Mouse (Mus musculus): ENCODE data around the gene Chuk. TPM values are rescaled to one million over a fixed set of nuclear protein-coding genes. Genes with fewer than 3 reads are reported as not detected.
A peak's percentile ranks its signal among the peaks of the same experiment; 100 is the strongest.

Chuk gene
- polyA plus RNA-seq, 1 experiment = 19.4 TPM

GRCm38 (mm10) chr19:44107661-44108521 is 611 bp upstream of the Chuk start:
- DNase-seq (ENCODE audit: low read depth) = no peak

- no peak for DNase-seq (ENCODE audit: low read depth)
Measured at GRCm38 (mm10) chr19:44104393-44104792, 2.9 kb downstream of the Chuk start.

- no peak for DNase-seq (ENCODE audit: low read depth)
Measured at GRCm38 (mm10) chr19:44103001-44103400, 4.3 kb downstream of the Chuk start.

- no peak for DNase-seq (ENCODE audit: low read depth)
Measured at GRCm38 (mm10) chr19:44100840-44101239, 6.4 kb downstream of the Chuk start.

- no peak for DNase-seq (ENCODE audit: low read depth)
Measured at GRCm38 (mm10) chr19:44086278-44086677, 21.0 kb downstream of the Chuk start.

- no peak for DNase-seq (ENCODE audit: low read depth)
Measured at GRCm38 (mm10) chr19:44080920-44081319, 26.4 kb downstream of the Chuk start.

- no peak for DNase-seq (ENCODE audit: low read depth)
Measured at GRCm38 (mm10) chr19:44080023-44080422, 27.3 kb downstream of the Chuk start.

- no peak for DNase-seq (ENCODE audit: low read depth)
Measured at GRCm38 (mm10) chr19:44077024-44077423, 30.3 kb downstream of the Chuk start.

GRCm38 (mm10) chr19:44076457-44076856 is 30.8 kb downstream of the Chuk start:
- no peak for DNase-seq (ENCODE audit: low read depth)

- DNase-seq (ENCODE audit: low read depth) = no peak
Measured at GRCm38 (mm10) chr19:44074986-44075385, 32.3 kb downstream of the Chuk start.

GRCm38 (mm10) chr19:44071166-44071565 is 36.1 kb downstream of the Chuk start:
- no peak for DNase-seq (ENCODE audit: low read depth)

- no peak for DNase-seq (ENCODE audit: low read depth)
Measured at GRCm38 (mm10) chr19:44069914-44070232, 37.4 kb downstream of the Chuk start.

- DNase-seq (ENCODE audit: low read depth) = no peak
Measured at GRCm38 (mm10) chr19:44069121-44069913, 38.0 kb downstream of the Chuk start, which contains the start of gene Erlin1. Erlin1 (minus strand) TSS chr19:44069785.

GRCm38 (mm10) chr19:44068232-44068631 is 39.0 kb downstream of the Chuk start:
- DNase-seq (ENCODE audit: low read depth) = no peak

- DNase-seq (ENCODE audit: low read depth) = peak; percentile 86
Measured at GRCm38 (mm10) chr19:44067323-44068049, 39.8 kb downstream of the Chuk start.

GRCm38 (mm10) chr19:44064734-44065133 is 42.5 kb downstream of the Chuk start:
- DNase-seq (ENCODE audit: low read depth) = no peak

GRCm38 (mm10) chr19:44063773-44064172 is 43.5 kb downstream of the Chuk start:
- no peak for DNase-seq (ENCODE audit: low read depth)

- DNase-seq (ENCODE audit: low read depth) = no peak
Measured at GRCm38 (mm10) chr19:44060226-44060625, 47.1 kb downstream of the Chuk start.

- DNase-seq (ENCODE audit: low read depth) = no peak
Measured at GRCm38 (mm10) chr19:44055173-44055826, 52.0 kb downstream of the Chuk start.

- no peak for DNase-seq (ENCODE audit: low read depth)
Measured at GRCm38 (mm10) chr19:44050388-44050787, 56.9 kb downstream of the Chuk start.

GRCm38 (mm10) chr19:44049282-44049681 is 58.0 kb downstream of the Chuk start:
- DNase-seq (ENCODE audit: low read depth) = no peak

GRCm38 (mm10) chr19:44045847-44046246 is 61.4 kb downstream of the Chuk start:
- DNase-seq (ENCODE audit: low read depth) = no peak

All from gonadal fat pad, adult 2 months (tissue).